Mouse (Mus musculus): ENCODE results near the gene Plcl1.

- TF ChIP-seq CTCF (IDR thresholded peaks at IDR 0.05; ENCODE audit: control insufficient read depth, insufficient read depth, insufficient replicate concordance, low read depth, low read length) (no peak), POLR2A (IDR thresholded peaks at IDR 0.05; ENCODE audit: control insufficient read depth, low read depth, low read length) (no peak)
These were observed 48.4 kb downstream of the Plcl1 start for GRCm38 (mm10) chr1:55454119-55454518.

Measured in testis, adult 2 months (tissue).